Mouse (Mus musculus) liver, adult 2 months (tissue): ENCODE results near the gene Eefsec. TPM values are rescaled to one million over a fixed set of nuclear protein-coding genes. Genes with fewer than 3 reads are reported as not detected.

Source experiments
- DNase-seq: peaks from one replicate; pipeline ENCODE4 v3.0.0-alpha.2; 2011; ENCODE audit warnings: low read depth, low spot score; ENCODE audit errors: extremely low read depth
- H3K27ac ChIP-seq: fragments of 200-500 bp; replicated peaks from 2 replicates; pipeline ENCODE4 v1.5.1; 2012; ENCODE audit warnings: low read depth, mild to moderate bottlenecking, control low read depth, inconsistent platforms, low read length; ENCODE audit not compliant: insufficient read depth
- H3K27me3 ChIP-seq: fragments of 200-500 bp; 2 replicates; pipeline ENCODE4 v1.6.1; 2012; ENCODE audit warnings: mild to moderate bottlenecking, moderate library complexity, low read length, inconsistent platforms; ENCODE audit not compliant: control insufficient read depth, insufficient read depth
- H3K36me3 ChIP-seq: fragments of 200-500 bp; 2 replicates; pipeline ENCODE4 v1.6.1; 2012; ENCODE audit warnings: low read length, inconsistent platforms; ENCODE audit not compliant: control insufficient read depth, insufficient read depth
- H3K4me1 ChIP-seq: fragments of 200-500 bp; 2 replicates; pipeline ENCODE4 v1.6.1; 2011; ENCODE audit warnings: low read length; ENCODE audit not compliant: control insufficient read depth, insufficient read depth
- H3K4me3 ChIP-seq: fragments of 200-500 bp; 2 replicates; pipeline ENCODE4 v1.5.1; 2011; ENCODE audit warnings: low read depth, mild to moderate bottlenecking, control low read depth, low read length, moderate library complexity; ENCODE audit not compliant: insufficient read depth
- H3K79me2 ChIP-seq: fragments of 200-500 bp; 2 replicates; pipeline ENCODE4 v1.6.1; 2012; ENCODE audit warnings: inconsistent platforms, mild to moderate bottlenecking, low read length, moderate library complexity; ENCODE audit not compliant: control insufficient read depth, insufficient read depth
- H3K9ac ChIP-seq: fragments of 200-500 bp; 2 replicates; pipeline ENCODE4 v1.6.1; 2012; ENCODE audit warnings: low read depth, mild to moderate bottlenecking, control low read depth, inconsistent platforms, low read length
- CTCF ChIP-seq: fragments of 200-500 bp; IDR thresholded peaks from 2 replicates; pipeline ENCODE4 v1.5.1; 2011; ENCODE audit warnings: low read depth, low read length, control low read depth
- POLR2A ChIP-seq: fragments of 200-500 bp; IDR thresholded peaks from 2 replicates; pipeline ENCODE4 v1.6.1; 2011; ENCODE audit warnings: low read length, control low read depth; ENCODE audit not compliant: insufficient read depth; ENCODE audit errors: extremely low read depth
- WGBS: fragments of 180-500 bp; shearing (Covaris S2); methylation state at CpG from one replicate; pipeline ENCODE4 v1.1.7; 2018; 5-methylcytosine and 5-hydroxymethylcytosine counted together
- polyA plus RNA-seq: library from polyadenylated mRNA; depleted of rRNA; stranded (reverse); fragments of >200 nt; gene quantifications from 2 replicates; pipeline ENCODE4 v1.2.3, GENCODE M21; 2012
- total RNA-seq: library from RNA; depleted of rRNA; stranded (reverse); fragments of >200 nt; gene quantifications from 2 replicates; pipeline ENCODE4 v1.2.3, GENCODE M21; 2014

The Eefsec gene
- total and polyA plus RNA-seq, 2 experiments, result 23.7 to 42.8 TPM

DNA sequence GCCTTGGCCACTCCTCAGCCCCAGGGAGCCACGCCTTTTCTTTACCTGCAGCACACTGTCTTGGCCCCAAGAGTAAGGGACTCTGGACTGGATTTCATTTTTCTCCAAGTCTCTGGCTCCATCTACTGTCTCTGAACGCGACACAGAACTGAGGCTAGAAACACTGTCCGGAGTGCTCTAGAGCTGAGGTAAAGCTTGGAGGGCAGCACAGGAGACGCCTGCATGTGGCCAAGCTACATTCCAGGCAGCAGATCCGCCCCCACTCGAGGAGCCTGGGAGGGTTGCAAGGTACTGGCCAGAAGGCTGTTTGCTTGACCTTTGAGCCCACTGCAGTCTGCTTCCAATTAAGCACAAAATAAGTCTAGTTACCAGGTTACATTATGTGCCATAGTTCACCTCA lies 124.5 kb downstream of the Eefsec start:
- no peaks in the 10 kb centered on the region for H3K79me2 ChIP-seq
- no peak overlapping the region for H3K9ac ChIP-seq
- no peaks in the 10 kb centered on the region for H3K27me3 ChIP-seq
- H3K27ac ChIP-seq, result no peak overlapping the region
- 0 out of 2 replicates have a peak, but pooled peaks have one; percentile 14 for TF ChIP-seq CTCF
- no peak for TF ChIP-seq POLR2A
- H3K4me1 ChIP-seq, result peaks cover 9% of the 10 kb centered on the region
- no peaks in the 10 kb centered on the region for H3K36me3 ChIP-seq
- 28% methylated on average over 7 of the region's 7 CpGs for WGBS
- no peak overlapping the region for H3K4me3 ChIP-seq
- peak; percentile 87 for DNase-seq

DNA sequence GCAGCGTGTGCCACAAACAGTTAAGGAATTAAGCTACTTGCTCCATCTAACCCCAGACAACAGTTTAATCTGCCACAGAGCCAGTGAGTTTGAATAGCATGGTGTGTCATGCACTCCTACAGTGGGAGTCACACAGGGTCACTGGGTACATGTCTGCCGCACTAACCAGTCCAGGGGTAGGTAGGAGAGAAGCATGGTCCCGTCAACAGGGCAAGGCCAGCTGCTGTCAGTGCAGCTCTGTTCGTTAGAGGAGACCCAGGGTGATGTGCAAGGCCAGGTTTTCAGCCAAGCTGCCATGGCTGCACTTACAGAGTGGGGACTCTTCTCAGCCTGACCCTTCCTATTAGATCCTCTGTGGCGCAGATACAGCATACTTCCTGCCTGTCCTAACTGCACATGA lies 125.1 kb downstream of the Eefsec start:
- WGBS, result 93% methylated on average over 5 of the region's 5 CpGs
- no peak overlapping the region for H3K27ac ChIP-seq
- H3K4me1 ChIP-seq, result peaks cover 9% of the 10 kb centered on the region

DNA sequence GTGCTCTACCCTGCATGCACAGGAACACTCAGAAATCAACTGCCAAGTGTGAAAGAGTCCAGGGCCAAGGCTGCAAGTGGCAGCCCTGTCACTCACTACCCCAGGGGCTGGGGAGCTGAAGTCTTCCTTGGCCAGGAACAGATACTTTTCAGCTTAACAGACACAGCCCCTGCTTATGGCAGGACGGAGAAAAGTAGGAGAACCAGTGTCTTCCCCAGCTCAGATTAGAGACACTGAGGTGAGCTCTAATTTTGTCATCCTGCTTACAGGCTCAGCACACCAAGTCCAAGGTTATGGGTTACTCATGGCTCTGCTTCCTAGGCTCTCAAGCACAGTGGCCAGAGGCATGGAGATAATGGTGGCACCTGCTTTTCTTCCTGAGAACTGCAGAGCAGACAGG lies 126.6 kb downstream of the Eefsec start:
- WGBS, result 100% methylated on average over 1 of the region's 1 CpGs
- no peak overlapping the region for H3K9ac ChIP-seq

More for the DNA sequence above, 125.1 kb downstream of the Eefsec start:
- Histone ChIP-seq H3K4me3 (no peak overlapping the region), H3K9ac (no peak overlapping the region), H3K27me3 (no peaks in the 10 kb centered on the region), H3K79me2 (no peaks in the 10 kb centered on the region), H3K36me3 (no peaks in the 10 kb centered on the region)
- TF ChIP-seq CTCF (no peak), POLR2A (no peak)
- DNase-seq, result no peak

DNA sequence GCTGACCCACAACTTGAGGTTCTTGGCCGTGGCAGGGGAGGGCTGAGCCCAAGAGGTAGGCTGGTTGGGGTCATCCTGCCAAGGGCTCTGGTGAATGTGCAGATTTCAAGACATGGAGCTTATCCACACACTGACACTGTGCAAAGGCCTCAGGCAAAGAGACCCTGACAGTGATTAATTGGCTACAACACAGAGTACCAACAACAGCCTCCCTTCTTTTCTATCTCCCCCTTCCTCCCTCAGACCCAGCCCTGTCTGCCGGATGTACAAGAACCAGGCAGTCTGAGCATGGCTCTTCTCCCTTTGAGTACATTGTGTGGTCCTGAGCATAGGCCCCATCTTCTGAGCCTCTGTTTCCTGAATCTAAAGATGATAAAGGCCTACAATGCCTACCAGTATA lies 131.0 kb downstream of the Eefsec start:
- Histone ChIP-seq H3K36me3 (no peaks in the 10 kb centered on the region), H3K4me3 (no peak overlapping the region), H3K27ac (no peak overlapping the region), H3K4me1 (no peaks in the 10 kb centered on the region), H3K79me2 (no peaks in the 10 kb centered on the region), H3K27me3 (no peaks in the 10 kb centered on the region), H3K9ac (no peak overlapping the region)
- no peak for DNase-seq
- TF ChIP-seq POLR2A (no peak), CTCF (no peak)
- 89% methylated on average over 2 of the region's 2 CpGs for WGBS

More for the DNA sequence above, 126.6 kb downstream of the Eefsec start:
- Histone ChIP-seq H3K4me3 (no peak overlapping the region), H3K4me1 (peaks cover 9% of the 10 kb centered on the region), H3K27me3 (no peaks in the 10 kb centered on the region), H3K79me2 (no peaks in the 10 kb centered on the region), H3K36me3 (no peaks in the 10 kb centered on the region), H3K27ac (no peak overlapping the region)
- TF ChIP-seq POLR2A (no peak), CTCF (no peak)
- DNase-seq, result no peak

DNA sequence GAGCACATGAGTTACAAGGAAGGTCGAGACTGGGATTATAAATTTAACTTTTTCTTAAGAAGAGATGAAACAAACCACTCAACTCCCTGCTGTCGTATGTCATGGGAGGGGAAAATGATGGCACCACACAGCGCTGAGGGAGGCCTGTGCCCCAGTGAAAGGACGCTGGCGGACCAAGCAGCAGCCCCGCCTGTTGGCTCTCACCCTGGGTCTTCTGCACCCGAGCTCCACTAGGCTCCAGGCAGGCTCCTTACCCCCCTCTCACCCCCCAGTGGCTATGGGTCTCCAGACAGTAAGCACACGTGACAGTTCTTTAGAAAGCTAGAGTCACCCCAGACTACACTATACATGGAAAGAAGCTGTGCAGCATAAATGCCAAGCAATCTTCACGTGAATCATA lies 132.4 kb downstream of the Eefsec start:
- DNase-seq, result no peak
- WGBS, result 96% methylated on average over 9 of the region's 9 CpGs
- no peak overlapping the region for H3K27ac ChIP-seq

DNA sequence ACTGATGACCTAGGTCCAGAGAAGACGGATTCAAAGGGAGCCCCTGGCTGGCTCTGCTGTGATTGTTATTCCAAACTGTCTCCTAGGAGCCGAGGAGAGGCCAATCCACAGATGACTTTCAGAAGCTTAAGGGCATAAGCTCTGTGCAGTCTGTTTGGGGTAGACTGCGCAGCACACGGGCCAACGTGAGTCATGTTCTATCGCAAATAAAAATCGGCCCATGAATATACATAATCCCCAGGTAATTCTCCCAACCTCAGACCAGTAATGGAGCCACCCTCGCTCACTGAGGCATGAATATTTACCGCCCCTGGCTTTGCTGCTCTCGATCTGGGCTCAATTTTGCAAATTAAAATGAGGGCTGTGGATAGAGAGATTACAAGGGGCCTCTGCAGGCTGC lies 134.7 kb downstream of the Eefsec start:
- no peak overlapping the region for H3K27ac ChIP-seq
- no peak for DNase-seq
- H3K27me3 ChIP-seq, result no peaks in the 10 kb centered on the region
- 98% methylated on average over 10 of the region's 10 CpGs for WGBS
- H3K4me3 ChIP-seq, result no peak overlapping the region
- H3K9ac ChIP-seq, result no peak overlapping the region
- no peaks in the 10 kb centered on the region for H3K4me1 ChIP-seq
- TF ChIP-seq POLR2A, result no peak
- no peak for TF ChIP-seq CTCF
- no peaks in the 10 kb centered on the region for H3K36me3 ChIP-seq
- H3K79me2 ChIP-seq, result no peaks in the 10 kb centered on the region

More for the DNA sequence above, 132.4 kb downstream of the Eefsec start:
- Histone ChIP-seq H3K4me3 (no peak overlapping the region), H3K4me1 (no peaks in the 10 kb centered on the region), H3K36me3 (no peaks in the 10 kb centered on the region), H3K79me2 (no peaks in the 10 kb centered on the region), H3K27me3 (no peaks in the 10 kb centered on the region), H3K9ac (no peak overlapping the region)
- TF ChIP-seq CTCF, result no peak
- TF ChIP-seq POLR2A, result no peak
